Mouse (Mus musculus) right cerebral cortex, adult 18-20 months (tissue): ENCODE measurements at regions not wholly inside any gene's neighbourhood (a gene's known extent, or its start where the extent isn't known, plus 50 kb on each side); places are given as distances from the start of the nearest gene placed in this dataset.
"Not testable (repeated sequence)": the region's sequence is repeated elsewhere in the genome, so short reads cannot be mapped to it uniquely, and the experiment has no call there.

Experiments
- DNase-seq: peaks from one replicate; pipeline ENCODE4 v3.0.0; 2022; ENCODE audit warnings: mixed read lengths

DNA sequence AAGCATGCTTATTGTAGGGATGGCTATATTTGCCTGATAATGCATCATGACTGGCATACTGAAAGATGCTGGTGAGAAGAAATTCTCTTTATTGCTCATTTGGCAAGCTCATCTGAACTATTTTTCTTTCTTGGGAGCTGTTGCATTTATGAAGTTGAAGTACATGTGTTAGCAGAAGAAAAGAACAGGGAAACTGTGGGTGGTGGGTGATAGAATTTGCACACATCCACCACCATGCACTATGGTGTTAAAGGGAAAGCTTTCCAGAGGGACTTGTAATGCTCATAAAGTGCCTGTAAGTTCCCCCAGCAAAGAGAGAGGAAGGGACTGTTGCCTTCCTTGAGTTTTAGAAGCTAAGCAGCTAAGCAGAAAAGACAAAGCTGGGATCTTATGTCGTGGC lies 367.3 kb downstream of the Gm11232 start:
- peak; percentile 10 for DNase-seq

DNA sequence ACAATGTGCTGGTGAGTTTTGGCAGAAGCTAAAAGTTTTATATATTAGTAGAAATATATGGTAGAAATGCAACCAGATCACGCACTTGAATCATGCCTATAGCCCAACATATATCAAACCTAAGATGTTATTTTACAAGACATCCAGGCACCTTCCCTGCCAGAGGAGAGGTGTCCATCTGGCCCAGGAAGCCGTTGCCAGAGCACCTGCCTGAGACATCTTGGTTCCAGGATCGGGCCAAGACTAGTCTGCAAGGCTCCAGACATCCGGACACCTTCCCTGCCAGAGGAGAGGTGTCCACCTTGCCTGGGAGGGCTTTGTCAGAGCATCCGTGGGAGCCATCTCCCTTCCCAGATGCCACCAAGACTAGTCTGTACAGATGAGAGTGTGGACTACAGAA lies 388.5 kb downstream of the Gm11232 start:
- no peak for DNase-seq

GRCm38 (mm10) chr4:71363761-71364160 lies 394.0 kb downstream of the Gm11232 start:
- DNase-seq = no peak

- DNase-seq = no peak
Observed at GRCm38 (mm10) chr4:71357626-71358025, 400.1 kb downstream of the Gm11232 start.

DNA sequence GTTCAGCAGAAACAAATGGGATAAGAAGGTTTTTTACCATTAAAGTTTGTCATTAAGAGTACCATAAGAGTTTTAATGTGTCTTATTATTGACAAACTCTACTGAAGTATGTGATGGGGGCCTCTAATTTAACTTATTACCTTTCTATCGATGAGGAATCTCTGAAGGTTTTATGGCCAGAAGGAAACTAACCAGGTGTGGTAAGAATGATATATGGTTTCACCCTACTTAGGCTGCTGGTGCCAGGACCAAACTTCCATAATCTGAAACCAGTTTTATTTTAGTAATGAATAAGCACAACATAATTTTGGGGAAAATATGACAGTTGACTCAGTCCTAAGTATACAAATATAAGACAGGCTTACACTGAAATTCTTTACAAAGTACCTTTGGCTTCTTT lies 401.1 kb downstream of the Gm11232 start:
- DNase-seq = no peak

DNA sequence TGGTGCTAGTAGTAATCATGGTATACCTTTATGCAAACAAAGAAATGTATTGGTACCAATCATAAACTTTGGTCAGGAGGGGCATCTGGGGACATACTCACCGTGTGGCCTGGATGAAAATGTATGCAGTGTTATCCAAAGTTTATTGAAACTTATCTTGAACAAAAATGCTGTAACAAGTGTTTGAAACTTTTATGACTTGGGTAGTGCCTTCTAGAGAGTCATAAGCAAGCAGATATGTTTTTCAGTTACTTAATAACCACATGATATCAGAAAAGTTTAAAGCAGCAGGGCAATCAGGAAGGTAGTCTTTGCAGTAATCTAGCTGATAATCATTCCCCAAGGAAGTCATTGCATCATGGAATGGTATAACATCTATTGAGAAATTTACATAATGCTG lies 401.5 kb downstream of the Gm11232 start:
- DNase-seq = no peak

- DNase-seq = no peak
Observed at GRCm38 (mm10) chr4:71351880-71352279, 405.9 kb downstream of the Gm11232 start.

DNA sequence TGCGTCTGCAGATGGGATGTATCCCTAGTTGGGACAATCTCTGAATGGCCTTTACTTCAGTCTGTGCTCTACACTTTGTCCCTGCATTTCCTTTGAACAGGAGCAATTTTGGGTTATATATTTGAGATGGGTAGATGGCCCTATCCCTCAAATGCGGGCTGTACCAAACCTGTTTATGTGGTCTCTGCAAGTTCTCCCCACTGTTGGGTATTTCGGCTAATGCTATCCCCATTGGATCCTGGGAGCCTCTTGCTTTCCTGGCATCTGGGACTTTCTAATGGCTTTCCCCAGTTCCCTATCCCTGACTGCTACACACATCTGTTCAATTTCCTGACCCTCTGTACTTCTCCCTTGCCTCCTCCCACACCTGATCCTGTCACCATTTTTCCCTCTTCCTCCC lies 414.7 kb downstream of the Gm11232 start:
- no peak for DNase-seq

DNA sequence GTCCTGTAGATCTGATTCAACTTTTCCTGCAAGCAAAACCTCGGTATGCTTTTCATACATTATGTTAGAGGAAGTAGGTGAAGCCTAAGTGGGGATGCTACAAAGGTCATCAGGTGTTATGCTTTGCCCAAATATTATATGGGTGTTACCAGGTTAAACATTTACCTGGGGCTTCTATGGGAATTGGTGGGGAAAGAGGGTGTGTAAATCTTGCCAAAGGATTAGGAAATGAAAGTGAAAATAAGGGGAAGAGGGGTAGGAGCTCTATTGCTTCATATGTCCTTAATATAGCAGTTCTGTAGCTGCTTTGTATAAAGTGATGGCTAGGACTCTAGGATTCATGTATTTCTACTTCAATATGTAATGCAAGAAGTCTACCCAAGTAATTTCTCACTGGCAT lies 419.2 kb downstream of the Gm11232 start:
- DNase-seq = no peak

- DNase-seq = no peak
Observed at GRCm38 (mm10) chr4:71332672-71333071, 425.1 kb downstream of the Gm11232 start.

DNA sequence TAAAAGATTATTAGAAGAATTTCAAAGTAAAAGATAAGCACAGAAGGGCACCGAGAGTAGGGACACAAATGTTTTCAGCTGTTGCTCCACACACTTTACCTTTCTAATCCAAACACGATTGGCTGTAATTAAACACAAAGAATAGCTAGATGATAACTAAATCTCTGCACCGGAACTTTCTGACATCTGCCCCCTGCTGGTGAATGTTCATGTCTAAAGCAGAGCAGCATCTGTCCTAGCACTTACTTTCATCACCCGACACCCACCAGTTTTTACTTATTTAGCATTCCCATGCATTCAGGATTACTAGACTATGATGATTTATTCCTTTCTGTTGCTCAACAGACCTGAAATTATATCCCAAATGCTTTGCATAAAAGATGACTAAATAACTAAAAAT lies 425.7 kb downstream of the Gm11232 start:
- DNase-seq = peak; percentile 17

- DNase-seq = no peak
Observed at GRCm38 (mm10) chr4:71316605-71317004, 441.2 kb downstream of the Gm11232 start.

GRCm38 (mm10) chr4:71307176-71307612 lies 450.6 kb downstream of the Gm11232 start:
- DNase-seq = no peak

DNA sequence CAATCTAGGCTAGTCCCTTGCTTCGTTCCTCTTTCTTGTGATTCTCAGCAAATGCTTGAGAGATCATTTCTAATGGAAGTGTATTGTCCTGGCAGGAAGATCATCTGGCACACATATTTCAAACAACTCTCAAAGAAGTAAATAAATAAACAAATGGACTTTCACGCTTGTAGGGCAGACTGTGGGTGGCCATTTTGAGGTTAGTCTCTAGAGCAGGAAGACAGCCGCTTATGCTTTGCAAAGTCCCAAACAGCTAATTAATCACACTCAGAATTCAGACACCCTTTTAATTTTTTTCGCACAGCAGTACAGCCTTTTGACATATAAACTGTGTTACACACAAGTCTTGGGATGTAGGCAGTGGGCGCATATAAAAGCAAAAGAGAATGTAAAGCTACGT lies 451.1 kb downstream of the Gm11232 start:
- DNase-seq = no peak

- not testable (repeated sequence) for DNase-seq
Observed at GRCm38 (mm10) chr4:71295716-71296115, 462.0 kb downstream of the Gm11232 start.

DNA sequence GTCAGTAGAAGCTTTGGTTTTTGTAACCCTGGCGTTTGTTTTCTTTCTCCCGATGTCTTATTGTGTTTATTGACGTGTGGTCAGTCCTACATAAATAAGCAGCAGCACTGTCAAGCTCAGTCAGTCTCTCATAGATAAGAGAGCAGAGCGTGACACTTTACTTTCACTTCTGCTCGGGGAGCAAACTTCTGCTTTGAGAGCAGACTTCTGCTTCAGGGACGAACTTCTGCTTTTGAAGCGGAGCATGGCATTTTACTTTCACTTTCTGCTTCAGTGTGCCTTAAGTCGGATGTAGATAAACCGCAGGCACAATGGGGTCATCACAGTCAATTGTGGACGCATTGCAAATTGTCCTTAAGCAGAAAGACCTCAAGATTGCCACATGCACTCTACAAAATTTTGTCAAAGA lies 466.0 kb downstream of the Gm11232 start:
- DNase-seq = no peak

DNA sequence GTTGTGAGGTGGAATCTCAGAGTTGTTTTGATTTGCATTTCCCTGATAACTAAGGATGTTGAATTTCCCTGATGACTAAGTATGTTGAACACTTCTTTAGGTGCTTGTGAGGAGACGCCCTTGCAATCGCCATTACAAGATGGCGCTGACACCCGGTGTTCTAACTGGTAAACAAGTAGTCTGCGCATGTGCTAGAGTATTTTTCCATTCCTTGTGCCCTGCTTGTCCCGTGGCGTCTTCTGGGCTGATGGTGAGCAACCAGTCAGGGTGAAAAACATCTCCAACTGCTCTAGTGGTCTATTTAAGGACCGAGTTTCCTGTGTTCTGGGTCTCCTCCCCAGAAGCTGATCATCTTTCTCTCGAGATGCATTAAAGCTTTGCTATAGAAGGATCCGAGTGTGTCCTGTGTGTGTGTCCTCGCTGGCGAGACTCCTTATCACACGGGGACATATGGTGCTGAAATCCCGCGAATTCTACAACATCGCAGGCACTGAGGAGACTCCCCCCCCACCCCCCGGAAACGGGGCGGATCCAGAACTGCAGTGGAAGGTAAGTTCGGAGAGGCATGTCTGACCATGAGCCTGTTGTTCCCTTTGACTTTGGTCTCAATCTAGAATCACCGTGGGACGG lies 466.5 kb downstream of the Gm11232 start:
- peak; percentile 3 for DNase-seq

DNA sequence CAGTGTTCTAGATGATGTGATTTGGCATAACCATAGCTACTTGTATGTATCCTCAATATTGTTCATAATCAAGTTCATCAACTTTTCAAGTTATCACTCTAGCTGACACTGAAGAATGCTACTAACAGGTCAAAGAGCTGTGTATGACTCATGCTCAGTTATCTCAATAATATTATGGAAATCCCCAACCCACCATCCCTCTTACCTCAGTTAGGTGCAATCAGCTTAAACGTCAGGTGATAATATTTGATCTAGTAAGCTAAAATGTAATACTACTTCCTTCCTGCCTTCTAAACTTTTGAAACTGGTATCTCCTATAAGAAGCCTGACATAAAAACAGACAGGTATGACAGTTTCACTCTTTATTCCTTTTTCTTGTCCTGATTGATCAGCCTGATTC lies 474.6 kb downstream of the Gm11232 start:
- no peak for DNase-seq

GRCm38 (mm10) chr4:71279710-71280109 lies 478.1 kb downstream of the Gm11232 start:
- DNase-seq = no peak

GRCm38 (mm10) chr4:71259897-71260296 lies 497.9 kb downstream of the Gm11232 start:
- no peak for DNase-seq

GRCm38 (mm10) chr4:71230497-71230872 lies 527.3 kb downstream of the Gm11232 start:
- no peak for DNase-seq

GRCm38 (mm10) chr4:71229796-71230496 lies 527.8 kb downstream of the Gm11232 start:
- no peak for DNase-seq

GRCm38 (mm10) chr4:71226653-71227052 lies 531.1 kb downstream of the Gm11232 start:
- DNase-seq = no peak

DNA sequence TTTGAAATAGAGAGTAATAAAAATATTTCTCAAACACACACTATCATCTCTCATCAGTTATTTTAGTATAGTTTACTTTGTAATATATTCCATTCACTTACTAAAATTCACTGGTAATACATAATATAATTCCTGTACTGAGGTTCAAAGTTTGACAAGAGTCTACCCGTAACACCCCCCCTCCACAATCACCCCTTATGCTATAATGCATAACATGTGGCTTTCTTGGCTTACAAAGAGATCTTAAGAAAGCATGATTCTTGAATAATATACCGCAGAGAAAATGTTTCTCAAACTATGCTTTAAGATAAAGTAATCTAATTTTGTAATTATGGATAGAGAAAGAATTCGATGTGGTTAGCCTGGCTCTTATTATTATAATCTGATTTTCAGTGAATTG lies 539.7 kb downstream of the Gm11232 start:
- no peak for DNase-seq

GRCm38 (mm10) chr4:71187801-71188200 lies 570.0 kb downstream of the Gm11232 start:
- no peak for DNase-seq
